Mouse (Mus musculus) hindbrain, postnatal 0 days (tissue): Measurements from ENCODE around the gene Dmtf1. TPM values are rescaled to one million over a fixed set of nuclear protein-coding genes. Genes with fewer than 3 reads are reported as not detected.

ENCODE experiments used
- ATAC-seq: fragments of 200-750 bp; cut with Nextera tagmentation; 2 replicates; pipeline ENCODE4 v1.8.0; 2017; ENCODE audit warnings: mild to moderate bottlenecking, moderate TSS enrichment, moderate library complexity
- DNase-seq: peaks from one replicate; pipeline ENCODE4 v3.0.0-alpha.2; 2015; ENCODE audit warnings: low spot score
- H3K27ac ChIP-seq: fragments of 300-500 bp; sonication (generic); 2 replicates; pipeline ENCODE4 v1.5.1; 2014; ENCODE audit warnings: mild to moderate bottlenecking
- H3K27me3 ChIP-seq: fragments of 300-500 bp; sonication (generic); 2 replicates; pipeline ENCODE4 v1.6.1; 2014; ENCODE audit warnings: low read length, mixed read lengths; ENCODE audit not compliant: insufficient read depth
- H3K36me3 ChIP-seq: fragments of 300-500 bp; sonication (generic); 2 replicates; pipeline ENCODE4 v1.6.1; 2014; ENCODE audit warnings: low read length, mixed read lengths; ENCODE audit not compliant: insufficient read depth
- H3K4me1 ChIP-seq: fragments of 300-500 bp; sonication (generic); 2 replicates; pipeline ENCODE4 v1.6.1; 2014; ENCODE audit warnings: antibody characterized with exemption, low read length, mixed read lengths; ENCODE audit not compliant: insufficient read depth
- H3K4me2 ChIP-seq: fragments of 300-500 bp; sonication (generic); 2 replicates; pipeline ENCODE4 v1.6.1; 2014; ENCODE audit warnings: low read depth, mild to moderate bottlenecking, low read length, moderate library complexity, mixed read lengths
- H3K4me3 ChIP-seq: fragments of 300-500 bp; sonication (generic); 2 replicates; pipeline ENCODE4 v1.5.1; 2014; ENCODE audit warnings: low read length
- H3K9ac ChIP-seq: fragments of 300-500 bp; sonication (generic); replicated peaks from 2 replicates; pipeline ENCODE4 v1.6.1; 2014; ENCODE audit warnings: mild to moderate bottlenecking, low read length, moderate library complexity, mixed read lengths
- H3K9me3 ChIP-seq: fragments of 300-500 bp; sonication (generic); 2 replicates; pipeline ENCODE4 v1.6.1; 2016; ENCODE audit warnings: low read length, mixed read lengths
- CTCF ChIP-seq: IDR thresholded peaks from 2 replicates; pipeline ENCODE4 v1.5.1; 2016; ENCODE audit warnings: antibody characterized with exemption, control low read depth, low read depth
- WGBS: fragments of 180-500 bp; shearing (Covaris S2); extraction: QIAGEN DNeasy Blood & Tissue Kit; methylation state at CpG from one replicate; pipeline ENCODE4 v1.1.7; 2014; 5-methylcytosine and 5-hydroxymethylcytosine counted together
- polyA plus RNA-seq: library from polyadenylated mRNA; unstranded; fragments of >200 nt; fragmentation: Nextera tagmentation; extraction: Ambion mirVana; gene quantifications from 2 replicates; pipeline ENCODE4 v1.2.1, GENCODE M21; 2015
- total RNA-seq: library from RNA; depleted of rRNA; stranded (reverse); fragments of >200 nt; gene quantifications from 2 replicates; pipeline ENCODE4 v1.2.3, GENCODE M21; 2014

Dmtf1 gene
- total and polyA plus RNA-seq, 2 experiments from 2014 or later, result 28.4 to 44.2 TPM

DNA sequence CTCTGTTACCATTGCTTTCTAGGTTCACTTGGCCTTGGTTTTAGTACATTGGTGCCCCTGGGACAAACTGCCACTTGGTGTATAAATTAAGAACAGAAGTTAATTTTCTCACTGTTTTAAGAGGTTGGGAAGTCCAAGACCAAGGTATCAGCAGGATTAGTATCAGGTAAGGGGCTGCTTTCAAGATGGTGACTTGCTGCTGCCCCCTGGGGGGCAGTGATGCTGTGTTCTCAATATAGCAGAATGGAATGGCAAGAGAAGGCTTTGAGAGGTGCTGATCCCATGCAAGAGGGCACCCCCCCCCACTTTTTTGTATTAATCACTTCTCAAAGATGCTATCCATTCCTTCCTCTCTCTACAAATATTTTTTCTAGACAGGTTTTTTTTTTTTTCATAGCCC, 52.0 kb downstream of the Dmtf1 start:
- no peak for ATAC-seq
- H3K4me3 ChIP-seq, result no peak overlapping the region
- TF ChIP-seq CTCF, result no peak
- H3K36me3 ChIP-seq, result no peaks in the 10 kb centered on the region
- no peak for DNase-seq
- H3K4me2 ChIP-seq, result no peak overlapping the region
- no peaks in the 10 kb centered on the region for H3K4me1 ChIP-seq
- no peak overlapping the region for H3K9ac ChIP-seq
- no peaks in the 10 kb centered on the region for H3K27me3 ChIP-seq
- no peak overlapping the region for H3K27ac ChIP-seq
- no peaks in the 10 kb centered on the region for H3K9me3 ChIP-seq

DNA sequence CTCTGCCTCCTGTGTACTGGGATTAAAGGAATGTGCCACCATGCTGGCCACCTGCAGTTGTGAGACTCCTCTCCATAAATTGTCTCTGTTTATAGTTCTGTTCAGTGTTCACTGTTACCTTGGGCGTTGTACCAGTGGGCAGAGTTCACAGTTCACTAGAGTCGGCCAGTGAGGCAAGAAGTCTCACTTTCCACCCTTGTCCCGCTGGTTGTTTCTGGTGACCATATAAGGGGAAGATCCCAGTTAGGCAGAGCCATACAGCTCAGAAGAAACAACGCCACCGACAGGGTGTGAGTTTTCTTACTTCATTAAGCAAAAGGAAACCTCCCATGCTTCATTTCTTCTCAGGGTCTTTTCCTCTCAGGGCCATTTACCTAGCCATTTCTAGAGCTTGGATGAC, 53.1 kb downstream of the Dmtf1 start:
- no peaks in the 10 kb centered on the region for H3K4me1 ChIP-seq

DNA sequence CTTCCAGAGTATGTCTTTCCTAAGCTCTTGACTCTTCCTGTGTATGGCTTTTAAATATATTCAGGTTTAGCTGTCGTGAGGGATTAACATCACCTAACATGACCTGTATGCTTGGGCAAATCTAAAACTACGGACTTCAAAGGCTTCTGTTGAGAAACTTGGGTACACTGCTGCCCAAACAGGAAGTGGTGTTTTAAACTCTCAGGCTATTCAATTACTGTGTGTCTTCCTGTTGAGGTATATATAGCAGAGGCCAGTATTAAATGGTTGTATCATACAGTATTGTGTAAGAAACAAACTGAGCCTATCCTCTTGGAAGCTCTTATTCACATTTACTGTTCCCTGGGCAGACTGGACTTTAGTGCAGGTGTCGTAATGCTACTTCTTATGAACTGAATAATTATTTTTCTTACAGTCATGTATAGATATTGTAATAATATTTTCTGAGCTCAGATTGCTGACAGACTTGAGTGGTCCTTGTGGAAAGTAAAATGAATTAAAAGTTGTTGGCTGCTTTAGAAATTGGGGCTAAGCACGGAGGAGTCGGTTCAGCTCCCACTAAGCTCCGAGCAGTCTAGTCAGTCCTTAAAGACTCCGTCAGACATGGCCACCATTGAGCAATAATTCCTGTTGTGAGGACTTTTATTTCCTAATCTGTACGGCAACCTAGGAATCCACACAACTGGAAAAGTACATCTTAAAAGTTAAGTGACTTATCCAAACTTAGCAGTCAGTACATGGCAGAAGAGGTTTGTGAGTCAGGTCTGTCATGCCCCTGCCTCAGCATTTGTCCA, 54.1 kb downstream of the Dmtf1 start:
- H3K4me1 ChIP-seq, result no peaks in the 10 kb centered on the region
- H3K36me3 ChIP-seq, result no peaks in the 10 kb centered on the region
- no peaks in the 10 kb centered on the region for H3K27me3 ChIP-seq
- no peak overlapping the region for H3K4me2 ChIP-seq
- H3K9me3 ChIP-seq, result no peaks in the 10 kb centered on the region
- DNase-seq (no peak), ATAC-seq (no peak)
- H3K4me3 ChIP-seq, result no peak overlapping the region
- no peak overlapping the region for H3K27ac ChIP-seq
- H3K9ac ChIP-seq, result no peak overlapping the region
- no peak for TF ChIP-seq CTCF
- WGBS, result 83% methylated on average over 8 of the region's 8 CpGs

More for the DNA sequence above, 53.1 kb downstream of the Dmtf1 start:
- no peak overlapping the region for H3K9ac ChIP-seq
- no peaks in the 10 kb centered on the region for H3K36me3 ChIP-seq
- 92% methylated on average over 5 of the region's 5 CpGs for WGBS
- ATAC-seq (no peak), DNase-seq (no peak)
- no peaks in the 10 kb centered on the region for H3K9me3 ChIP-seq
- H3K27ac ChIP-seq, result no peak overlapping the region
- no peak overlapping the region for H3K4me2 ChIP-seq
- H3K27me3 ChIP-seq, result no peaks in the 10 kb centered on the region
- no peak for TF ChIP-seq CTCF
- H3K4me3 ChIP-seq, result no peak overlapping the region

DNA sequence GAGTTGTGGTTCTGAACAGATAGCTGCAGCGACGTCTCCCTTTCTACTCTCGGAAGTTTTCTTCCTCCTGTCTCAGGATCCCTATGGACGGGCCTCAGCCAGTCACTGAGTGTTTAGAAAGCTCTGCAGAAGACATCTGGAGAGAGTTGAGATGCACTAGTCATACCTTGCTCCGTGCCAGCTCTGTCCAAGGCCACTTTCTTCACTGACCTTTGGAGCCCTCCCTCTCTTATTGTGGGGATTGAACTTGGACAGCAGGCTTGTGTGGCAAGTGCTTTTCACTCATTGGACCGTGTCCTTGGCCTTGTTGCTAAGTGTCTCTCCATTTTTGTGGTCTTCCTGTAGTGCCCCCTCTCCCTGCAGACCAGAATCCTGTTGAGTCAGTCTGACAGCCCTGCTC, 54.8 kb downstream of the Dmtf1 start:
- no peak for TF ChIP-seq CTCF
- ATAC-seq (no peak), DNase-seq (no peak)
- no peak overlapping the region for H3K4me3 ChIP-seq
- no peaks in the 10 kb centered on the region for H3K27me3 ChIP-seq
- WGBS, result 84% methylated on average over 6 of the region's 6 CpGs
- no peaks in the 10 kb centered on the region for H3K9me3 ChIP-seq
- no peak overlapping the region for H3K27ac ChIP-seq
- no peaks in the 10 kb centered on the region for H3K36me3 ChIP-seq
- H3K4me2 ChIP-seq, result no peak overlapping the region
- H3K9ac ChIP-seq, result no peak overlapping the region
- no peaks in the 10 kb centered on the region for H3K4me1 ChIP-seq

DNA sequence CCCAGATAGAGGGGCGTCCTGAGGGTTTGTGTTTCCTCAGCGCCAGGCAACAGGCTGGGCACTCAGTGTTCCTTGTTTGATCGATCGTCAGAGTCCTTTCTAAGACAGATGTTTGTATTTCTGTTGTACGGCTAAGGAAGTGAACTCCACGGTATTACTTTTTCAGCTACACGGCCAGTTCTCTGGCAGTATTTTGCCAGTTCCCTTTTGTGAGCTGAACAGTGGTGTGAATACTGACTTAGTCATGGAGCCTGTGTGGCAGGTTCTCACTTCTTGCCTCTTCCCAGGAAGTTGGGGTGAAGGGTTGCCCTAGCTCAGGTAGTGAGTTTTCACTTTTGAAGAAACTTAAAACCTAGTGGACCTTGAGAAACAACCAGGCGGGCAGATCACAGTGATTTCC, 57.6 kb downstream of the Dmtf1 start:
- no peak overlapping the region for H3K27ac ChIP-seq
- H3K9ac ChIP-seq, result no peak overlapping the region
- no peaks in the 10 kb centered on the region for H3K27me3 ChIP-seq
- 81% methylated on average over 8 of the region's 8 CpGs for WGBS
- no peak overlapping the region for H3K4me2 ChIP-seq
- no peaks in the 10 kb centered on the region for H3K36me3 ChIP-seq
- ATAC-seq, result no peak
- no peaks in the 10 kb centered on the region for H3K4me1 ChIP-seq
- H3K4me3 ChIP-seq, result no peak overlapping the region
- no peaks in the 10 kb centered on the region for H3K9me3 ChIP-seq
- DNase-seq, result no peak
- no peak for TF ChIP-seq CTCF

DNA sequence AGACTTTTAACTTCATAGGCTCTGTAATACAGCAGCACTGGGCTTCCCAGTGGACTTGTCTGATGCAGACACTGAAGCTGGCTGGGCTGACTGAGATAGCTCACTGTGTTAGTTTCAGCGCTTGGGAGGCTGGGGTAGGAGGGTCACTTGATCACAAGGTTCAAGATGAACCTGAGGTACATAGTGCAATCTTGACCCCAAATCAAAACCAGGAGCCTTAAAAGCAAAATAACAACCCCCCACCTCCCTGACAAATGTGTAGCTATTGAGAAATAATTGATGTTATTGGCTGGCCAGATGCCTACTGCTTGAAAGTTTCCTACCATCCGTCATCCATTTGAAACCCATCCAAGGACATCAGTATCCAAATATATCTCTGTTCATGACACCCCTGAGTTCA, 58.9 kb downstream of the Dmtf1 start:
- H3K9me3 ChIP-seq, result no peaks in the 10 kb centered on the region
- WGBS, result 90% methylated on average over 2 of the region's 2 CpGs
- ATAC-seq, result no peak

More for the DNA sequence above, 58.9 kb downstream of the Dmtf1 start:
- Histone ChIP-seq H3K4me1 (no peaks in the 10 kb centered on the region), H3K4me3 (no peak overlapping the region), H3K9ac (no peak overlapping the region), H3K27ac (no peak overlapping the region), H3K27me3 (no peaks in the 10 kb centered on the region), H3K36me3 (no peaks in the 10 kb centered on the region), H3K4me2 (no peak overlapping the region)
- DNase-seq, result no peak
- TF ChIP-seq CTCF, result no peak
